Mouse (Mus musculus) myocyte (in vitro differentiated cells): ENCODE measurements around the gene Gm42372.

ENCODE experiments used
- CEBPB ChIP-seq: IDR thresholded peaks from 2 replicates; pipeline ENCODE4 v1.6.1; 2011; ENCODE audit warnings: mild to moderate bottlenecking, moderate library complexity; ENCODE audit not compliant: poor library complexity, insufficient read depth, severe bottlenecking
- E2F4 ChIP-seq: IDR thresholded peaks from one replicate; pipeline ENCODE4 v1.6.1; 2011; ENCODE audit warnings: mild to moderate bottlenecking, control low read depth, moderate library complexity; ENCODE audit not compliant: insufficient read depth
- MAX ChIP-seq: IDR thresholded peaks from one replicate; pipeline ENCODE4 v1.6.1; 2011; ENCODE audit warnings: low read depth, mild to moderate bottlenecking, control low read depth
- MYOG ChIP-seq, 3 experiments: IDR thresholded peaks; one replicate each; pipeline ENCODE4 v1.6.1; 2011; ENCODE audit warnings: control low read depth in 2 of 3, low read depth in 2 of 3, mild to moderate bottlenecking in 2 of 3; ENCODE audit not compliant: insufficient read length in 2 of 3, control insufficient read depth in 1 of 3, insufficient read depth in 1 of 3
- POLR2A ChIP-seq: IDR thresholded peaks from one replicate; pipeline ENCODE4 v1.6.1; 2011; ENCODE audit warnings: low read depth, mild to moderate bottlenecking, control low read depth, moderate library complexity; ENCODE audit not compliant: insufficient read length
- REST ChIP-seq: IDR thresholded peaks from one replicate; pipeline ENCODE4 v1.6.1; 2011; ENCODE audit warnings: mild to moderate bottlenecking, control low read depth, moderate library complexity; ENCODE audit not compliant: insufficient read depth, insufficient read length
- SRF ChIP-seq: IDR thresholded peaks from one replicate; pipeline ENCODE4 v1.6.1; 2011; ENCODE audit warnings: low read depth; ENCODE audit not compliant: control insufficient read depth, insufficient read length
- TCF12 ChIP-seq: IDR thresholded peaks from one replicate; pipeline ENCODE4 v1.6.1; 2011; ENCODE audit warnings: mild to moderate bottlenecking, control low read depth; ENCODE audit not compliant: poor library complexity, insufficient read depth, severe bottlenecking
- TCF3 ChIP-seq: IDR thresholded peaks from one replicate; pipeline ENCODE4 v1.6.1; 2011; ENCODE audit warnings: low read depth, control low read depth; ENCODE audit not compliant: insufficient read length
- USF1 ChIP-seq: IDR thresholded peaks from one replicate; pipeline ENCODE4 v1.6.1; 2011; ENCODE audit warnings: low read depth, mild to moderate bottlenecking, control low read depth, moderate library complexity

DNA sequence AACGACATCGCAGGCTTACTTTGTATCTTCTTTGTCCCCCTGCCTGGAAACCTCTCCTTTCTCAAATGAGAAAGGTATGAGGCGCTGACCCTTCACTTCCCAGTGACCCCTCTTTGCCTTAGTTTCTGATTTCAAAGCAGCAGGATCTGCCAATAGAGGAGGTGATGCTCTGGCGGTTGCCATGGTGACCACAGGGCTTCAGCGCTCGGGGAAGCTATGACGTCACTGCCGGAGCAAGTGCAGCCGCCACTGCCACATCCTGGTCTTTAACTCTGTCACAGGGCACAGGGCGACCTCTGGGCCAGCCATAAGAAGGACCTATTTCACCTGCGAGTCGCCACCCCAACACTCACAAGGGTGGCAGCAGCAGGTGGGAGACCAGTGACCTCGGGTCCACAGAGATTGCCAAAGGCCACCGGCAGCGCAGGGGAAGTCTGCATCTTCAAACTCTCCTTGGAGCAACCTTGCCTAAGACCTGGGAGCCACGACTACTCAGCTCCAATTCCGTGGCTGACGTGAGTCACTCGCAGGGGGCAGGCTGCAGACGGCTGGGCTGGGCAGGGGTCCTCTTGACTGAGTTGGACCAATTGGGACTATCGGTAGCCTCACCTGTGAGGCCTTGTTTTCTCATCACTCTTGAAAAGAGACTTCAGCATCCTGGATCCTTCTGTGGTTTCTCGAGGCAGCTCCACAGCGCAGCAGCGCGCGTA is at the start of gene Gm42372:
- TF ChIP-seq POLR2A (no peak), TCF12 (no peak), MAX (no peak), E2F4 (no peak), USF1 (no peak), MYOG (IDR thresholded peaks at IDR 0.05; ENCODE audit: control insufficient read depth in 1 of 3, insufficient read depth in 1 of 3, insufficient read length in 2 of 3, low read depth in 2 of 3) (no peak), TCF3 (no peak), CEBPB (no peak), SRF (no peak), REST (no peak)
